Mouse (Mus musculus) liver, adult 2 months (tissue): Measurements from ENCODE around the gene Arrdc4.

Experiments
- CTCF ChIP-seq: fragments of 200-500 bp; IDR thresholded peaks from 2 replicates; pipeline ENCODE4 v1.5.1; 2011; ENCODE audit warnings: low read depth, low read length, control low read depth
- POLR2A ChIP-seq: fragments of 200-500 bp; IDR thresholded peaks from 2 replicates; pipeline ENCODE4 v1.6.1; 2011; ENCODE audit warnings: low read length, control low read depth; ENCODE audit not compliant: insufficient read depth; ENCODE audit errors: extremely low read depth

- no peak for TF ChIP-seq POLR2A
- no peak for TF ChIP-seq CTCF
These were observed 24.3 kb downstream of the Arrdc4 start for GRCm38 (mm10) chr7:68724711-68725110.
